Mouse (Mus musculus): ENCODE measurements around the gene Minos1.

Minos1 gene

DNA sequence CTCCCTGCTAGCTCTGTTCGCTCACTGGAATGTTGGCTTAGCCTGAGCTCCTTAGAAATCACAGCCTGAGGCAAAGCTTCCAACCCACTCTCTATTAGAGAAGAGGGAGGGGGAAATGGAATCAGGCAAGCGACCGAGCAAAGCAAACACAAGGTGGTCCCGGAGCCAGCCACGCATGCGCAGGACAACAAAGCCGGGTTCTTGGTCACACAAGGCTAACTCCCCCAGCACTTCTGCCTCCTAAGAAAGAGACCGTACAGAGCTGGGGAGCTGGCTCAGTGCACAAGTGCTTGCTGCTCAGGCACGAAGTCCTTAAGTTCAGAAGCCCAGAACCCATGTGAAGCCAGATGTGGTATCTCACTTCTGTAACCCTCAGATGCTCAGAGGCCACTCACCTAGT lies 12.1 kb upstream of the Minos1 start:
- peak; percentile 33 for DNase-seq

DNA sequence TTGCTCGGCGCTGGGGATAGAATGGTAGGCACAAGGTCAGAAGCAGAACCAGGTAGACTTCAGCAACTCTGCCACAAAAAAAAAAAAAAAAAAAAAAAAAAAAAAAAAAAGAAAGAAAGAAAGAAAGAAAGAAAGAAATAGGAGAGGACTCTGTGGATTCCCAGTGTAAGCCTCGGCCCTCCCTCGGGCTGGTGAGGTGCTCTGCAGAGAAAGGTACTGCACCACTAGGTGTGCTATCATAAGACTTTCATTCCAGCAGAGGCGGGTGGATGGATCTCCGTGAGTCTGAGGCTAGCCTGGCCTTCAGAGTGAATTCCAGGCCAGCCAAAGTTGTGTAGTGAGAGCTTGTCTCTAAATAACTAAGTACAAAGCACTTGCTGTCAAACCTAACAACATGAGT lies 10.9 kb upstream of the Minos1 start:
- DNase-seq = no peak

DNA sequence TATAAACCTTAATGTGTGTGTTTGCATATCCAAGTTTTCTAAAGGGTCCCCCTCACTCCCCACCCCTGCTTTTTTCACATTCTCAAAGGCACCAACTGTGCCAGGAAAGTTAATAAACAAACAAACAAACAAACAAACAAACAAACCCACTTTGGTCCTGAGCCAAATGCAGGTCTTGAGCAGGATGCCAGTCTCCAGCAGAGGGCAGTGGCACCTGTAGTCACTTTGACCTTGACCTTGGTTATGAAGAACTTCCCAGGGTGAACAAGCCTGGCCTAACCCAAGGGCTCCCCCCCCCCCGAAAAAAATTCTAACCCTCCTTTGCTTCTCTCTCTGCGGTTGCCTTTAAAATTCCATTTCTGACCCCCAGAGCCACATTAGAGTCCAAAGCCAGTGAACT lies 9.4 kb upstream of the Minos1 start:
- no peak for DNase-seq

DNA sequence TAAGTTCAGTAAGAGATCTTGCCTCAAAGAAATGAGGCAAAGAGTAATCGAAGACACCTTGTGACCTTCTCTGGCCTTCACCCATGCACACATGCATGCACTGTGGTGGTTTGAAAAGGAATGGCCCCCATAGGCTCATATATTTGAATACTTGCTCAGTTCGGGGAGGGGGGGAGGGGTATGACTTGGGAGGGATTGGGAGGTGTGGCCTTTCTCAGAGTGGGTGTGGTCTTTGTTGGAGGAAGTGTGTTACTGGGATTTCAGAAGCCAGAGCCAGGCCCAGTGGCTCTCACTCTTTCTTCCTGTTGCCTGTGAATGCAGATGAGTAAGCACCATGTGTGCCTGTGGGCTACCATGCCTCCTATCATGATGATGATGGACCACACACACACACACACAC lies 5.1 kb upstream of the Minos1 start:
- no peak for DNase-seq

DNA sequence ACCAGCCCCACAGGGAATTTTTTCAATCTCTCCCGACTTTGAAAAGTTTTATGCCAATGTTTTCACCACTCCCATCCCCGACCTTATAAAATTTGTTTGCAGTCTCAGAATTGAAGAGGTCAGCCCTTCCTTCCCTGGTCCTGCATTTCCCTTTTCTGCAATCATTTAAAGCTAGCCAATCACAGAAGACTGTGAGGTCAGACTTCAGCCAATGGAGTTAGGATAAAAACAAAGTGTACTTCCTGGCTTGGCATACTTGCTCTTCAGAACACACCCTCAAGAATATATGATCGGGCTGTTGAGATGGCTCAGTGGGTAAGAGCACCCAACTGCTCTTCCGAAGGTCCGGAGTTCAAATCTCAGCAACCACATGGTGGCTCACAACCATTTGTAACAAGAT lies 2.2 kb upstream of the Minos1 start:
- DNase-seq = no peak

DNA sequence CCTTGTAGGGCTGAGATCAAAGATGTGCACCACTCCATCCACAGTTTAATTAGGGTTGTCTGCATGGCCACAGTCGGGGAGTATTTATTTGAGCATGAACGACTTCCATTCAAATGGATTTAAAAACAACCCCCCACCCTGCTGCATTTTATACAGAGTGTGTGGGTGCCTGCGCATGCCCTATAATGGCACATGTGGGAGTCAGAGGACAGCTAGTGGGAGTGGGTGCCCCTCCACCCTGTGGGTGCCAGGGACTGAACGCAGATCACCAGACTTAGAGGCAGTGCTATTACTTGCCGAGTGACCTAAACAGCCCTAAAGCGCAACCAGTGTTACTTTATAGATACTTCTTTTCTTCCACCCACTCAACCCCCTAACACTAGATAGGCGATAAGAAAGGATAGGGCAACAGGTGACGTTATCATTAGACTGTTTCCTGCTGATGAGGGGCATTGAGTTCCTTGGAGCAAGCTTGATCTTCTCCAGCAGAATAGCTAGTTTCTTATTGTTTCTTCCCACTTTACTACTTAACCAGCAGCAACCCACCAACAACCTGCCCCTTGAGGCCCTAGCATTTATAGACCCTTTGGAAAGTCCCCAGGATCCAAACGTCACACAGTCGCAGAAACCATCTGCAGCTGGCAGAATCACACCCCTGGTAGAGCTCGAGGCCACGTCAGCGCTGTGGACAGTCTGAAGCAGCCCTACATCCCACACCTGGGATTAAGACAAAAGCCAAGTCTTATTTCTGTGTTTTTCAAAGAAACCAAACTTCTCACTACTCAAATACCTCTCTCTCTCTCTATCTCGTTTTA lies 1.2 kb upstream of the Minos1 start:
- no peak for DNase-seq

DNA sequence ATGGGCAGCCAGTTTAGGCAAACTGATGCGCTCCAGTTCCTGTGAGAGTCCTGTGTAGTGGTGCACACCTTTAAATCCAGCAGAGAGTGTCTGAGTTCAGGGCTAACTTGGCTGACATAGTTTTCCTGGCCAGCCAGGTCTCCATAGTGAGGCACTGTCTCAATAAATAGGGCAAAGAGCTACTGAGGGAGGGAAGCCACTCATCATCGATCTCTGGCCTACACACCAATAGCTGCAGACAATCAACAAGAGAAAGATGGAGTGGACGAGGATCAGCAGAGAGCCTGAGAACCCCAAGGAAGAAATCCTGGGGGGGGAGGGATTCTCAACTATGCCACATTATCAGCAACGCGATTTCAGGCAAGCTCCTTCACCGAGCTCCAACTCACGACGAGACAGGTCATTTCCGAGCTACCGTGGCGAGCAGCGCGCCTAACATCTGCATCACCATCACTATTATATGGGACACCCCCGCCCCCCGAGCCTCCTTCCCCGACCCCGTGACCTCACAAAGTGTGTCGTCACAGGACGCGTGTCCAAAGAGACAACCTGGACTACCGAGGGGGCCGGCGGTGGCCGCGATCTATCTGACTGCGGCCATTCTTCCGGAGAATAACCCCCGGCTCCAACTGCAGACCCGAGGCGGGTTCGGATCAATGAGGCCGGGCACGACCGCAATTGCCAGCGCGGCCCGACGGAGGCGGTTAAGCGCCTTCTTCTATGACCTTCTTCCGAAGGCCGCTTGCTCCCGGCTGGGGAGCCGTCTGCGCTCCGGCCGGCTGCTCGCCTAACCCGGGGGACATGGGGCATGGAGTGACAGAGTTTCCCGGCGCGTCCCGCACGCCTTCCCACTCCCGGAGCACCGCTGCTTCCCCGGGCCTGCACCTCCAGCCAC lies 860 bp downstream of the Minos1 start:
- peak; percentile 46 for DNase-seq

DNA sequence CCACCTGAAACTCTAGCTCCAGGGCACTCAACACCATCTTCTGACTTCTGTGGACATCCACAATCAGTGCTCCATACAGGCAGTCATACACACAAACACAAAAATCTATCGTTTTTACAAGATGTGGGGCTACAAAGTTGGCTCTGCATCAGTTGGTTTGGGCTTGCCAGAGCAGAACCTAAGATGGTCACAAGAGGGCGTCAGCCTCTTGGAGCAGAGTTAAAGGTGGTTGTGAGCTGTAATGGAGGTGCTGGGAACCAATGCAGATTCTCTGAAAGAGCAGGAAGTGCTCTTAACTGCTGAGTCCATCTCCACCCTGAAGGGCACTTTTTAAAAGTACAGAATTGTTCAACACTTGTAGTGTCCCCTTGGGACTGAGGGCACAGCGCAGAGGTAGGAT lies 4.4 kb downstream of the Minos1 start:
- DNase-seq = no peak

DNA sequence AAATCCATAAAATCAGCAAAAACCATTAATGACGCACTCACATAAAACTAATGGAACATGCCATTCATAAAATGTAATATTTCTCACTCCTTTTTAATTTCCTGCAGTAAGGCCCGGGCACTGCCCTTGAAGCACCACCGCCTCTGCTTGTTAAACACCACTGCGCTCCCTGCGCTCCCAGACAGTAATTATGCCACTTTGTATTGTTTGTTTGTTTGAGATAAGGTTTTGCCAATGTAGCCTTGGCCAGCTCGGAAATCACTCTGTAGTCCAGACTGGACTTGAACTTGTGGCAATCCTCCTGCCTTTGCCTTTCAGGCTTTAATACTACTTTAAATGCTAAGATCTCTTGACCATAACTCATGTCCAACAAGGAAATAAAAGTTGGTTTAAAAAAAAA lies 6.0 kb downstream of the Minos1 start:
- DNase-seq = no peak

DNA sequence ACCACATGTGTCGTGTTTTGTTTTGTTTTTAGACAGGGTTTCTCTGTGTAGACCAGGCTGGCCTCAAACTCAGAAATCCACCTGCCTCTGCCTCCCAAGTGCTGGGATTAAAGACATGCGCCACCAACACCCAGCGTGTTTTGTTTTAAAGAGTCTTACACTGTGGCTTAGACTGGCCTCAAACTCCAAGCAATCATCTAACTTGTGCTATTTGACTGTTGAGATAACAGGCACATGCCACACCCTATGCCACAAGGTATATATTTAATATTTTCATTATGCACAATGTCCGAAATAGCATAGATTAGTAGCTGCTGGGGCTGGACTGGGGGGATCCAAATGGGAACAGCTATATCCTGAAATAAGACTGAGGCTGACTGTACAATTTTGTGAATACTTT lies 8.4 kb downstream of the Minos1 start:
- DNase-seq = no peak

DNA sequence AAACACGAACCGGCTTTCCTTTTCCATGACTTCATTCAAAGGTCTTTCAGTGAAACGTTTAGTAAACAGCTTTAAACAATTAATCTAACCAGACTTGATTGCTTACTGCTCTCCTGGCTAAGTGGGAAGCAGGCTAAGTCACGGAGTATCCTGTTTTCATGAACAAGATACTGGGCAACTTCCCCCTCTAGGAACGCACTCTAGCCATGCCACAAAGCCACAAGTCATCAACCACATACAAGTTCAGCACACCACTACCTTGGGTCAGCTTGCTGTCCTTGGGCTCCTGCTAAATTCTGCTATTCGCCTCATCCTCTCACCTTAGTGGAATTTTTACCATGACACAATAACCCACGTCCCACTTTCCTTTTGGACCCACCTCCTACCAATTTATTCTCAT lies 9.9 kb downstream of the Minos1 start:
- no peak for DNase-seq

DNA sequence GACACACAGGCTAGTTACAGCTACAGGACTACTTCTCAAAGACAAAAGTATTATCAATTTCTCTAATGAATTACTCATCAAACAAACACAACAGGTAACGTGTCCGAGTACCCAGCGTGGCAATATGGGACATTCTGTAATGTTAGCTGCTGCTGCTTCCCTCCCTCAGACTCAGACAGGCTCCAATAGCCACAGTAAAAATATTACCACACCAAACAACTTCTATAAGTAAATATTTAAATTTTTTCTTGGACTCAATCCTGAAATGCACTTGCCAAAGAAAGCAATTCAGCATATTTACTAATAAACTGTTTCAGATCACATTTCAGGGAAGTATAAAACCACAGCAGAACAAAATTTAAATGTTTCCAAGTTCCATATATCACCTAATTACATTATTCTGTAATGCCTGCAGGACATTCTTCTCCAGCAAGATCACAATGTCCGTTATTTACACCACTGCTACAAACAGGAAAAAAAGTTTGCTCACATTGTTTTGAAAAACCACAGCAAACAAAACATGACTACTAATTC lies 10.6 kb downstream of the Minos1 start:
- DNase-seq = no peak

DNA sequence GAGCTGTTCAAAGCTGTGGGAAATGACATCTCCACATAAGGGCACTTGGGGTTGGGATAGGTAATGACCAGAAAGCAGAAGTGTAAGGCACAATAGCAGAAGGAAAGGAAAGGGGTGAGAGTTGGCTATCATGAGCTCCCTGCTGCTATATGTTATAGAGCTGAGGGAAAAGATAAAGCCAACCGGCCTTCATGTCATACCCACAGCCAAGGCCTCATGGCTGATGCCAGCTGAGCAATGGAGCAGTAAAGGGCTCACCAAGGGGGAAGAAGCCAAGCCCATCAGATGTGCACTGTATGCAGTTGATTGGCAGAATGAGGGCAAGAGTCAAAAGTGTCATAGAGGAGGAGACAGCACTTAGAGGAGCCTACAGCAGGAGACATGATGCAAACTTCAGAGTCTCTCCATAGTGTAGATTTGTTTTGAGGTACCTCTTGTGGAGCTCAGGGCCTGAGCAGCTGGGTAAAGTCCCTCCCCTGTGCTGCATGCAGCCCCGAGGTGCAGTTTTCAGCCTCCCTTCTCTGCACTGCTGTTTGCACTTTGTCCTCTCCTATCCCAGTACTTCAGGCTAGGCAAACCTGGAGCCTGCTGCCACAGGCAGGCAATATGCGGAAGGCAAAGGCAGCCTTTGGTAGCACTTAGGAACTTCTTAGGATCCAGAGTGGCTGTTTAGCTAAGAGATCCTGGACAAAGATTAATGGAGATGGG lies 14.4 kb downstream of the Minos1 start:
- DNase-seq = no peak

DNA sequence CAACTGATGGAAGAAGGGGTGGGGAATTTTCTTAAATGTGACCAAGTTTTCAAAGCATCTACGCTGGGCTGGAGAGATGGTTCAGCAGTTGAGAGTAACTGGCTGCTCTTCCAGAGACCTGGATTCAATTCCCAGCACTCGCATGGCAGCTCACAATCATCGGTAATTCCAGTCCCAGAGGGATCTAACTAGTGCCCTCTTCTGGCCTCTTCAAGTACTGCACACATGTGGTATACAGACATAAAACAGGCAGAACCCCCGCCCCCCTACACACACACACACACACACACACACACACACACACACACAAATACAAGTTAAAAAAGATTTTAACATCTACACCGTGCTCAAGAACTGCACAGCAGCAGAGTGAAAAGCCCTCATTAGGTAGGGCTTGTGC lies 15.2 kb downstream of the Minos1 start:
- DNase-seq = peak; percentile 15

DNA sequence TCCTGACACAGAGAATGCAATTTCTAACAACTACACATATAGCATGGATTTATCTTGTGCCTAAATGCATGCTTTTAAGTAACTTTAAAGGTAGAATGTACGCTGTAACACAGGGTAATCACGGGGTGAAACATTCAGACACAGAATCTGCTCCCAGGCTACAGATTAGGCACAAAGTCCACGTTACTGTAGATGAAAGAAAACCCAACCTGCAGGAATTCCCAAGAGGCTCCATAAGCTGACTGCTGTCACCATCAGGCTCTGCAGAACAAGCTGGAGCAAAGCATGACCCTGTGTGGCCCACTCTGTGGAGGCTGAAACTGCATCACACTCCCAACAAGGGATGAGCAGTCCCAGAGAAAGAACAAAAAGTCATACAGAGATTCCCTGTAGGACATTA lies 18.4 kb downstream of the Minos1 start:
- DNase-seq = no peak

DNA sequence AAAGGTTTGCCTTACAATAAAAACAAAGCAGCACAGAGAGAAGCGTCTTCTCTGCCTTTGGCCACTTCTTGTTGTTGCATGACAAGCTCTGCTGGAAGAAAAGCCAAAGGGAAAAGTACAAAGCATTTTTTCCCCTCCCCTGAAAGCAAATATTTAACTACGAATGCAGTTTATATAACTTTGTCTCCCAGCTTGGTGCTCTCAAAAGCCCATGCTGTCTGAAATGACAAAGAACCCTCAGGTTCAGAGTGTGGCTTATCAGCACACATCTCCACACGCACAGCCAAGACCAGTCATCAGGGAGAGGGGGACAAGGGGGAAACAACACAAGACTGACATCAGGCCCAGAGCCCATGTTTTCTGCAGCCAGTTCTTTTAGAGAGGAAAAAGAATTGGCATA lies 19.5 kb downstream of the Minos1 start:
- DNase-seq = no peak

DNA sequence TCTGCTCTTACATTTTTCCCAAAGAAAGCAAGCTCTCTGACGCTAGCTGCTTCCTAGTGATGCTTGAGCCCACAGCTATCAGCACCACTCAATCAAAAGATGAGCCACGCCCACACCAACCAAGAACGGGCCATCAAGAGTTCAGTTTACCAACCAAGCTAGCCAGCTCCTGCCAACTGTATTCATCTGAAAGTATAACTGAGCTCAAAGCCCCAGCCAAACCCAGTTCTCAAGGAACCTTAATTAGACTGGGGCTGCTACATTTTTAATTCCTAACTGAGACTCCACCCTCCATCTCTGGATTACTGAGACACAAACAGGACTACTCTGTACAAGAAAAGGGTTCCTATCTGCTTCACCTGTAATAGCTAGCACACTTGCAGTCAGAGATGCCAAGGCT lies 20.1 kb downstream of the Minos1 start:
- no peak for DNase-seq

DNA sequence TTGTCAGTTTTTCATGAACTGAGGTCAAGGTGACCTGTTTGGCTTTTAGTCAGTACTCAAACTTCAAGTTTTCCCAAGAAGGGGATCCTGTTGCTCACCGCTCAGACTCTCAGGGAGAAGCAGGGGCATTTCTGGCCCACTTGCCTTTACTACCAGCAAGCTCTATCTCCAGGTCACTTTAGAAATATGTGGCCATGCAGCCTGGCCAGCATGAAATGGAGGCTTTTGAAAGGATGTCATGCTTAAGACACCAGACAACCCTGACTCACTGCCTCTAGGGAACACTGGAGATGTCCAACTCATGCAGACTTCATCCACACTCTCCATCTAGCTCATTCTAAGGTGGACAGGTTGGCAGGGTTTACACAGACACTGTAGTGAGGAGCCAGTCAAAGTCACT lies 25.5 kb downstream of the Minos1 start:
- no peak for DNase-seq

DNA sequence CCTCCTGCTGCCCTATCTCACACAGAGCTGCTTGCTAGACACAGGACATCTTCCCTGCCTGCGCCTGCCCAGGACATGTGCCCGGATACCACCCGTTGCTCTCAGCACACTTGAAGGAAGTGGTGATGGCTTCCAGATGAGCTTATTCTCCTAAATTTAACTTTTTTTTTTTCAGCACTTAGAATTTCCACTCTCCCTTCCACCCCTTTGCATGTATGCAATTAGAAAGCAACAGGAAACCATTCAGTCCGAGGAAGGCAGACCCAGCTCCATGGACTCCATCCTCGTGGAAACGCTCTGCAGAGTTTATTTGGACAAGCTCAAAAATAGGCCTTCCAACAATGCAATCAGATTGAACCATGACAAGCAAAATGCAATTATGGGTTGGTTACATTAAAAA lies 29.4 kb downstream of the Minos1 start:
- DNase-seq = no peak

DNA sequence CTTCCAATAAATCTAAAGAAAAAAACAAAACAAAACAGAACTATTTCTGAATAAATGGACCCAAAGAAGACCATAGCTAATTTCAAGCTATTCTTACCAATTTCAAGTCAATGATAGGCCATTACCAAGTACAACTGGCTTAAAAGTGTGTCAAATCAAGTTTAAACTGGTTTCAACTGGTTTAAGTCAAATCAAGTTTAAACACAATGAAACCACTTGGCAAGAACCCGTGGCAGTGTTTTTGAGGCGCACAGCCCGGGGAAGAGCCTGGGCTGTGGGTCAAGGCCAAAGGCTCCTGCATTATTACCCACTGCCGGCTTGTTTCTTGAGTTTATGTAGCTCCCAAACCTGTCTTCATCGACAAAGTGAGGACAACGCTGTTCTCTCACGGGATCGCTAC lies 30.6 kb downstream of the Minos1 start:
- DNase-seq = no peak

DNA sequence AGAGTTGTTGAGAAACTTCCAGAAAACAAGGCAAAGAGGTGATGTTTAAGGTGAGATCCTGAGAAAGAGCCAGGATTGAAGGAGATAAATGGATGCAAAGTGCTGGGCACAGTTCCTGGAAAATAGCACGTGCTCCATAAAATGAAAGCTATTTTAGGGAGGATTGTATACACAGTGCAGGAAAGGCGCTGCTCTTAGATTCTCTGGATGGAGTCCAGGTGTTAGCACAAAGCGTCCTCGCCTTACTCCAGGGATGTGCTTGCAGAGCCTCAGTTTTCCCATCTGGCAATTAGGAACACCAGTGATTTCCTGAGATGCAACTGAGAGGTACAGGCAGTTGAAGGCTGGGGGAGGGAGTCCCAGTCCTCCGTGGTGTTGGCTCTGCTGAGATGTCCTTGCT lies 34.7 kb downstream of the Minos1 start:
- DNase-seq = no peak

DNA sequence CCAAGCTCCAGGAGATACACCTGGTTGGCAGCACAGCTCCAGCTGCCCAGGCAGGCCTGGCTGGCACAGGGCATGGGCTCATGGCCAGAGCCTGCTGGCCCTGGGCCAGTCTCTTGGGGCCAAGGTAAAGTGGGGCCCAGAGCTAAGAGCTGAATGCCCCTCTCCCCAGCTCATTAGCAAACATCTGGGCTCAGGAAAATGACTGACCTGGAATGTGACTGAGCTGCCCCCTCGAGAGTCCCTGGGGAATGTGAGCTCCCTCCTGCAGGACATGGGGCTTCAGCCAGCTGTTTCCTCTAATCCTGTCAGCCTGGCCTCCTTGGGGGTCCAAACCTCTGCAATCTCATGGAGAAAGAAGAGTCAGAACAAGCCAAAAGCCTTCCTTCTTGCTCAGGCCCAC lies 35.5 kb downstream of the Minos1 start:
- DNase-seq = no peak

DNA sequence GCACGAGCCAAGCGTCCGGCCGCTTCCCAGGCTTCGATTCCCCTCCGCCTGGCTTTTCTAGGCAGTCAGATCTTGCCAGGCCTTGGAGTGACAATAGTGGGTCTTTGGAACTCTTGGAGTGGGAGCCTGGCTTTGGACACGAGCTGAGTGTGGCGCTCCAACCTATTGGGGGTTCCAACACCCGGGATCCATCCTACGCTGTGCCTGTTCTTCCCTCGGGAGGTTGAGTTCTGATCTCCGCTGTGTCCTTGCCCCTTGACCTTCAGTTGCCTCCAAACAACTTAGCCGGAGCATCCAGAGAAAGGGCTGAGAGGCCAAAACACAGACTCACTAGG lies 37.8 kb downstream of the Minos1 start:
- DNase-seq = no peak

All from right cerebral cortex, postnatal 4 days (tissue).